Mouse (Mus musculus) small intestine, adult 2 months (tissue): ENCODE measurements around the gene Gyg. TPM values are rescaled to one million over a fixed set of nuclear protein-coding genes. Genes with fewer than 3 reads are reported as not detected.

Source experiments
- H3K27ac ChIP-seq: fragments of 200-500 bp; 2 replicates; pipeline ENCODE4 v1.5.1; 2012; ENCODE audit warnings: low read depth, low read length, control low read depth, inconsistent platforms; ENCODE audit not compliant: insufficient read depth
- H3K27me3 ChIP-seq: fragments of 200-500 bp; 2 replicates; pipeline ENCODE4 v1.6.1; 2012; ENCODE audit warnings: mild to moderate bottlenecking, moderate library complexity, low read length, inconsistent platforms; ENCODE audit not compliant: control insufficient read depth, insufficient read depth
- H3K36me3 ChIP-seq: fragments of 200-500 bp; 2 replicates; pipeline ENCODE4 v1.6.1; 2012; ENCODE audit warnings: mild to moderate bottlenecking, low read length, control low read depth, inconsistent platforms; ENCODE audit not compliant: control insufficient read depth, insufficient read depth
- H3K4me1 ChIP-seq: fragments of 200-500 bp; 2 replicates; pipeline ENCODE4 v1.6.1; 2012; ENCODE audit warnings: low read length, inconsistent platforms, mixed read lengths; ENCODE audit not compliant: control insufficient read depth, insufficient read depth, insufficient read length
- H3K4me3 ChIP-seq: fragments of 200-500 bp; 2 replicates; pipeline ENCODE4 v1.5.1; 2012; ENCODE audit warnings: low read depth, mild to moderate bottlenecking, control low read depth, inconsistent platforms, low read length, moderate library complexity
- CTCF ChIP-seq: fragments of 200-500 bp; IDR thresholded peaks from 2 replicates; pipeline ENCODE4 v1.5.1; 2012; ENCODE audit warnings: low read depth, mild to moderate bottlenecking, control low read depth, inconsistent platforms, low read length, moderate library complexity, mixed read lengths; ENCODE audit not compliant: insufficient replicate concordance, insufficient read length; ENCODE audit errors: extremely low read depth
- POLR2A ChIP-seq: fragments of 200-500 bp; IDR thresholded peaks from 2 replicates; pipeline ENCODE4 v1.6.1; 2012; ENCODE audit warnings: low read depth, mild to moderate bottlenecking, control low read depth, inconsistent platforms, low read length, moderate library complexity
- WGBS: fragments of 180-500 bp; shearing (Covaris S2); methylation state at CpG from one replicate; pipeline ENCODE4 v1.1.7; 2018; 5-methylcytosine and 5-hydroxymethylcytosine counted together
- polyA plus RNA-seq: library from polyadenylated mRNA; depleted of rRNA; stranded (reverse); fragments of >200 nt; gene quantifications from 2 replicates; pipeline ENCODE4 v1.2.3, GENCODE M21; 2012

Gyg gene
- polyA plus RNA-seq, 1 experiment = 4.3 TPM

DNA sequence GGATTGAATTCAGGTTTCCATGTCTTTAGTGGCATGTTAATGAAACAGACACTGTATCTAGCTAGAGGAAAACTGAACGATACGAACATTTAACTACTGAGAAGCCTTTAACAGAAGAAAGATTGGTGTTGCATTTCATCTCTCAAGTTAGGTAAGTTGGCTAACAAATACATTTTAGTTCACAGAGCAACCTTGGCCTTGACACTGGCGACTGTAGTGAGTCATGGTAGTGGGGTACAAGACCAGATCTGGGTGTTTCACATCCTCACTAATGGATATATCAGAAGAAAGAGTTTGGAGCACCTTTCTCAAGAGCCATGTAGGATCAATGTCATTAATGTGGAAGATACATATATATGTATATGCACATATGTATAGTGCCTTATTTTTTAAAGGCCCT is 3.5 kb downstream of the Gyg start:
- Histone ChIP-seq H3K27ac (no peak overlapping the region), H3K36me3 (peaks cover 17% of the 10 kb centered on the region), H3K27me3 (no peaks in the 10 kb centered on the region), H3K4me3 (no peak overlapping the region), H3K4me1 (no peaks in the 10 kb centered on the region)
- TF ChIP-seq CTCF = no peak
- TF ChIP-seq POLR2A = no peak
- 93% methylated on average over 3 of the region's 3 CpGs for WGBS

DNA sequence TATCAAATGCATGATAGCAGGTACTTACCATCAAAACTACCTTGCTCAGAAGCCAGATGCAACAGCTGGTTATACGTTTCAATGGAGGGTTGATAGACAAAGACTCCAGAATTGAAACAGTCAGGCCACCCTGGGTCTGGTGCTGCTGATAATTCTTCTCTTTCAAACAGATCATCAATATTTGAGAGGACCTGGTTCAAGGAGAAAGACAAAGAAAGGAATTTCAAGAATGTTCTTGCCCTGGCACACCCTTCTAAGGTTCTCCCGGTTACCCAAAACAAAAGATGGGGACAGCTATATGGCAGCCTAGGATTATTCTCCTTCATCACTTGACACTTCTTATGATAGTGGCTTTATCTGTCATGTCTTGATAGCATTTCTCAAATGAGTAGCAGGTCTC is 4.6 kb downstream of the Gyg start:
- no peak overlapping the region for H3K27ac ChIP-seq
- H3K4me1 ChIP-seq = no peaks in the 10 kb centered on the region
- WGBS = 88% methylated on average over 2 of the region's 2 CpGs
- H3K27me3 ChIP-seq = no peaks in the 10 kb centered on the region
- peaks cover 20% of the 10 kb centered on the region for H3K36me3 ChIP-seq
- H3K4me3 ChIP-seq = no peak overlapping the region
- TF ChIP-seq CTCF (no peak), POLR2A (no peak)

DNA sequence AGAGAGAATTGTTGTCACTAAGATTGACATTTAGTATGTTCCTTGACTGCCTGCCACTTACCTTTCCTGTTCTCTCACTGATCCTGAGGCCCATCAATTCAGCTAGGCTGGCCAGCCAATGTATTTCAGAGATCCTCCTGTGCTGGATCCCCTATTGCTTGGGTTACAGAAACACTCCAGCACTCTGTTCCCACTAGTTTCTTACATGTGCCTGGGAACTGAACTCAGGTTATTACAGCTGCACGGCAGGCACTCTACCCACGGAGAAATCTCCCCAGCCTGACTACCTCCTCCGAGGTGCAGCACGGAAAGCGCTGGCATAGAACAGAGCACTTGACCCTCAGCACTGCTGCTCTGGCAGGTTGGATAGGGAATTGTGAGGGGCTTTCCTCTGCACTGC is 7.5 kb downstream of the Gyg start:
- peaks cover 23% of the 10 kb centered on the region for H3K36me3 ChIP-seq
- 92% methylated on average over 5 of the region's 5 CpGs for WGBS

DNA sequence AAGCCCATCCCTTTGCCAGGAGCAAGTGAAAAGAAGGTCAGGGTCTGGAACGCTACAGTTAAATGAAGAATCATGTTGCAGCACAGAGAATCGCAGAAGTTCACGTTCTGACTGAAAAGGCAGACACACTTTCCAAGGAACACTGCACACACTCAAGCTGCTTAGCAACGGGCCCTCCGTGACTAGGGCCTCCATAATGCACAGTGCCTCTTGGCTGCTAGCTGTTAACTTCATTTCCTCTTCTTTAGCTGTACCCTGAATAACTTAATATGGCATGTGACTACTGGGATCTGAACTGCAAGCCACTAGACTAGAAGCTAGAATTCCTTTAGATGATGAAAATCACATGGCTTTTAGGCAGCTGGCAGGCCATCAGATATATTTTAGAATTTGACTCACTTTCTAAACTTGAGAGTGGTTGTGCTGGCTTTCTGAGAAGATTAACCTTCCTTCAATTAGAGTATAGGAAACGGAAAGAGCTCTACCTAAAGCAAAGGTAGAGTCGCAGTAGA is 8.2 kb downstream of the Gyg start:
- H3K4me1 ChIP-seq = peaks cover 3% of the 10 kb centered on the region; the same call in 1 of the 2 replicates

More for the DNA sequence above, 7.5 kb downstream of the Gyg start:
- Histone ChIP-seq H3K4me3 (no peak overlapping the region), H3K27ac (no peak overlapping the region), H3K27me3 (no peaks in the 10 kb centered on the region), H3K4me1 (no peaks in the 10 kb centered on the region)
- TF ChIP-seq CTCF (no peak), POLR2A (no peak)

DNA sequence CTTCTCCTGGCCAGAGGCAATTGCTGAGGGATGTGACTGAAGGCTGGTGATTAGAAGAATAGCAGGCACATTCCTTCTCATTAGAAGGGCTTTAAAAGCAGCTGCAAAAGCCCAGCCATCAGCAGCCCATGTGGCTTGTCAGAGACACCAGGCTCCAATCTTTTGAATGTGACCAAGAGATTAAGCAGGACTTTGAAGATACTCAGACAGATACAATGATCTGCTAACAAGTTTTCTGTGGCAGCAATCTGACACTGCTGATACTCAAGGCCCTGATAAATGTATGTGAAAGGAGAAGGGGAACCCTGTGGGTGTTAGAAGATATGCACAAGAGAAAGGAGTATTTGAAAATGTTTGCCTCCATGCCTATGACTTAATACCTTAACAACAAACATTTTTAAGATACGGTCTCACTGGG is 9.4 kb downstream of the Gyg start:
- TF ChIP-seq CTCF (no peak), POLR2A (no peak)
- H3K36me3 ChIP-seq = peaks cover 23% of the 10 kb centered on the region
- peaks cover 6% of the 10 kb centered on the region; the same call in 1 of the 2 replicates for H3K4me1 ChIP-seq
- H3K4me3 ChIP-seq = no peak overlapping the region
- WGBS = 94% methylated on average over 1 of the region's 1 CpGs
- no peak overlapping the region for H3K27ac ChIP-seq
- no peaks in the 10 kb centered on the region for H3K27me3 ChIP-seq

More for the DNA sequence above, 8.2 kb downstream of the Gyg start:
- no peak for TF ChIP-seq POLR2A
- TF ChIP-seq CTCF = no peak
- Histone ChIP-seq H3K4me3 (no peak overlapping the region), H3K36me3 (peaks cover 23% of the 10 kb centered on the region), H3K27ac (no peak overlapping the region), H3K27me3 (no peaks in the 10 kb centered on the region)
- WGBS = 91% methylated on average over 7 of the region's 7 CpGs

DNA sequence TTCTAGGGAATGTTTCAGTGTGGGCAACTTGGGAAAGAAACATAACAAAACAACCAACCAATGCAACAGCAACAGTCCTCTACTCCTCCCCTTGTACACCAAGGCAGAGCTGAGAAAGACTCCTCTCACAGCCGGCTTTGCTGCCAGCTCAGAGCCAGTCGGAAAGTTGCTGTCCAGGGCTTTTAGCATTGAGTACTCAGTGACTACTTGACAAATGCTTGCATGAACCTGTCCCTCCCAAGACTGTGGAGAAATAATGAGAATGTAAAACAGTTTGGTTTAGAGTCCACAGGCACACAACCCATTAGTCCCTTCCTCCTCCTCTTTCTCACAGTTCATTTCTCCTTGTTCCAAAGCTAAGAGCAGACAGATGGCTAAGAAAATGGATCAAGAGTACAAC is 10.7 kb downstream of the Gyg start:
- Histone ChIP-seq H3K4me3 (no peak overlapping the region), H3K27ac (no peak overlapping the region), H3K4me1 (peaks cover 6% of the 10 kb centered on the region; the same call in 1 of the 2 replicates), H3K36me3 (peaks cover 17% of the 10 kb centered on the region), H3K27me3 (no peaks in the 10 kb centered on the region)
- WGBS = 75% methylated on average over 2 of the region's 2 CpGs
- TF ChIP-seq POLR2A (no peak), CTCF (no peak)

DNA sequence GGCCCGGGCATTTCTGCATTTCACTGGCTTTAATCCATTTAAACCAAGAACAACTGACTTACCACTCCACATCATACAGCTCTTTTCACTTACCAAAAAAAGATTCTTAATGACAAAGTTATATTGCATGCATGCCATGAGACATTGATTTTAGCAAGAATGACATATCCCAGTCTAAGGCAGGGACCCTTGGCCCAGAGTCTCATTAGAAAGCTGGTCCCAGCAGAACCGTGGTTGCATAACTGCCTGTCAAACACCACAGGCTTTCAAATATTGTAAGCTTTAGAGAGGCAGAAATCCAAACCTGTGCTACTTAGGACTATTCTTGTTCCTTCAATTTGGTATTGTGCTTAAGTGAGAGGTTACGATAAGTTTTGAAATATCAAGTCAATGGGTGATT is 11.4 kb downstream of the Gyg start:
- Histone ChIP-seq H3K27me3 (no peaks in the 10 kb centered on the region), H3K4me3 (no peak overlapping the region), H3K27ac (no peak overlapping the region), H3K4me1 (peaks cover 6% of the 10 kb centered on the region; the same call in 1 of the 2 replicates), H3K36me3 (peaks cover 13% of the 10 kb centered on the region)
- WGBS = 85% methylated on average over 3 of the region's 3 CpGs
- TF ChIP-seq POLR2A (no peak), CTCF (no peak)

DNA sequence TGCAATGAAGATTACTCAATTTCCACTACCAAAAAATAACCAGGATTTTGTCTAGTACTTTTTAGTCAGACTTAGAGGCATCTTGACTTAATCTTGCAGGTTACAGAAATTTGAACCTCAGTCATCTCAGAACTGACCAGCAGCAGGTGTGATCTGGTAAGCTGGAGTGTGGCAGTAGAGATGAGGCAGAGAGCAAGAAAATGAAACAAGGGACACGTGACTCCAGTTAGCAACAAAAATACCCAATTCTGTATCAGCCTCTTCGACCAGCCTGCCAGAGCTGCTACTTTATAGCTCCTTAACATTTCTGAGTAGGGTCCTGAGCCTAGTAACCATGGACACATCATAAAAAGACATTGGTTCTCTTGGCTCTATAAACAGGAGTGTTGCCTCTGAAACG is 12.5 kb downstream of the Gyg start:
- no peaks in the 10 kb centered on the region for H3K27me3 ChIP-seq
- H3K4me3 ChIP-seq = no peak overlapping the region
- 69% methylated on average over 3 of the region's 3 CpGs for WGBS
- no peak overlapping the region for H3K27ac ChIP-seq
- peaks cover 11% of the 10 kb centered on the region for H3K36me3 ChIP-seq
- no peak for TF ChIP-seq CTCF
- TF ChIP-seq POLR2A = no peak
- peaks cover 6% of the 10 kb centered on the region; the same call in 1 of the 2 replicates for H3K4me1 ChIP-seq
